Comparison of ENCODE assay signal across 17 mouse cellular contexts in the genomic region with DNA sequence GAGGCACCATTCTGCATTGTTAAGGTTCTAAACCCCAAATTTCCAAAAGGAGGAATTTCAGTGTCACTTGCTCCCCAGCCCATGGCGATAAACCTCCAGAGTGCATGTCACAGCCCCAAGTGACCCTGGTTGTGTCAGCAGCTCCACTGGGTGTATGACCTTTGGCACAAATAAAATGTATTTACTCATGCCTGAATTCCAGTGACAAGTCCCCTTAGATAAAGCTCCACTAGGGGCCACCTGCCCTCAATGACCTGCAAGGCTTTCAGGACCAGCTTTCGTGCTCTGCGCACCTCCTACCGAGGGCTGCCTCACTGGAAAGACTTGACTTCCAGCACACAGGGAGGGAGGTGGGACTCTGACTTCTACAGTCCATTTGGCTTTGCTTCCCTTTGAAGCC.
DNase-seq lines count a peak whose midpoint lies in the region; ATAC-seq and TF ChIP-seq lines count a peak whose summit lies in the region.
"Had no signal": no experiment of that assay in that cellular context is flagged by ENCODE, and none has a peak within 500 bp of the region (broad histone marks: within the 10 kb centered on the region; RNA-seq: fewer than 3 reads in every experiment).

No protein-coding gene starts in this region.

- peak; percentile 36 for DNase-seq in adrenal gland, postnatal 10 days
- DNase-seq in adrenal gland, postnatal 4 days (ENCODE audit: low spot score in 2 of 2): no peak
- DNase-seq in retina, embryonic 14.5 days (ENCODE audit: low spot score): peak; percentile 26
- DNase-seq in retina, postnatal 1 day: no peak
- DNase-seq in kidney, postnatal 36 days: peak; percentile 18 to 36
- DNase-seq in lung, adult 2 months: no peak
- DNase-seq in forebrain, postnatal 0 days: no peak
- DNase-seq in right cerebral cortex, postnatal 4 days: no peak
- DNase-seq: cerebellum, adult 18-20 months; gastrocnemius, postnatal 10 days; layer of hippocampus, postnatal 36 days; left cerebral cortex, postnatal 4 days had no signal

- no peaks in the 10 kb centered on the region for H3K9me3 ChIP-seq in forebrain, postnatal 0 days (ENCODE audit: low read length)
- H3K9me3 ChIP-seq: forebrain, embryonic 15.5 days; heart, embryonic 12.5 days had no signal

- ATAC-seq in forebrain, postnatal 0 days: no peak
- ATAC-seq: forebrain, embryonic 15.5 days; inflammation-experienced regulatory T-cells, adult 6 months; Patski had no signal

- no peak overlapping the region for H3K4me2 ChIP-seq in forebrain, postnatal 0 days (ENCODE audit: low read depth)
- H3K4me2 ChIP-seq: forebrain, embryonic 15.5 days; heart, embryonic 12.5 days had no signal

- H3K9ac ChIP-seq in forebrain, postnatal 0 days: no peak overlapping the region
- H3K9ac ChIP-seq: forebrain, embryonic 15.5 days; heart, embryonic 12.5 days had no signal

- no peaks in the 10 kb centered on the region for H3K27me3 ChIP-seq in forebrain, postnatal 0 days (ENCODE audit: insufficient read depth, low read length)
- H3K27me3 ChIP-seq: forebrain, embryonic 15.5 days; heart, embryonic 12.5 days; Patski had no signal

- TF ChIP-seq POLR2A in lung, adult 2 months (IDR thresholded peaks at IDR 0.05; ENCODE audit: borderline replicate concordance, extremely low read depth, low read depth, low read length): no peak

- H3K36me3 ChIP-seq in forebrain, postnatal 0 days (ENCODE audit: insufficient read depth): no peaks in the 10 kb centered on the region
- H3K36me3 ChIP-seq: forebrain, embryonic 15.5 days; heart, embryonic 12.5 days had no signal

- TF ChIP-seq CTCF in lung, adult 2 months (IDR thresholded peaks at IDR 0.05; ENCODE audit: insufficient read depth, low read length): no peak
- no peak for TF ChIP-seq CTCF in forebrain, postnatal 0 days (IDR thresholded peaks at IDR 0.05; ENCODE audit: low read depth)

- WGBS in lung, adult 2 months: 66% methylated on average over 4 of the region's 4 CpGs
- 77% methylated on average over 4 of the region's 4 CpGs for WGBS in forebrain, postnatal 0 days

- no peak overlapping the region for H3K4me3 ChIP-seq in lung, adult 2 months (replicated peaks; ENCODE audit: extremely low read depth, low read depth, low read length)
- H3K4me3 ChIP-seq in forebrain, postnatal 0 days (ENCODE audit: low read depth, low read length): no peak overlapping the region
- H3K4me3 ChIP-seq: forebrain, embryonic 15.5 days; heart, embryonic 12.5 days; myocyte had no signal

- peaks cover 13% of the 10 kb centered on the region for H3K4me1 ChIP-seq in lung, adult 2 months (ENCODE audit: control insufficient read depth, insufficient read depth, low read length)
- H3K4me1 ChIP-seq in forebrain, postnatal 0 days (ENCODE audit: insufficient read depth): no peaks in the 10 kb centered on the region
- H3K4me1 ChIP-seq: forebrain, embryonic 15.5 days; heart, embryonic 12.5 days had no signal

- no peak overlapping the region for H3K27ac ChIP-seq in forebrain, postnatal 0 days (ENCODE audit: low read depth, low read length)
- H3K27ac ChIP-seq: forebrain, embryonic 15.5 days had no signal

Comparison
In these comparisons a context has a peak if more than half of its experiments do, and no peak if none do; other contexts are left out.
1. DNase-seq: peak in adrenal gland, postnatal 10 days (single experiment), retina, embryonic 14.5 days (single experiment) and kidney, postnatal 36 days (2 of 2); none in adrenal gland, postnatal 4 days (0 of 2), retina, postnatal 1 day (single experiment), lung, adult 2 months (single experiment), forebrain, postnatal 0 days (single experiment) and right cerebral cortex, postnatal 4 days (single experiment).